Mouse (Mus musculus) lung, postnatal 25 days (tissue): Measurements from ENCODE around the gene Triap1.
"Not testable (repeated sequence)": the region's sequence is repeated elsewhere in the genome, so short reads cannot be mapped to it uniquely, and the experiment has no call there.

ENCODE experiments used
- DNase-seq: peaks from one replicate; pipeline ENCODE4 v3.0.0; 2022; ENCODE audit warnings: low spot score

Gene Triap1

GRCm38 (mm10) chr5:115333626-115334025 is 7.4 kb upstream of the Triap1 start:
- DNase-seq = peak; percentile 18

- DNase-seq = no peak
These were observed 1.0 kb upstream of the Triap1 start for GRCm38 (mm10) chr5:115340007-115340406.

GRCm38 (mm10) chr5:115341314-115342165 is 515 bp downstream of the Triap1 start:
- no peak for DNase-seq

- peak; percentile 81 for DNase-seq
These were observed 6.5 kb downstream of the Triap1 start for GRCm38 (mm10) chr5:115347564-115347963.

GRCm38 (mm10) chr5:115348546-115349224 is 7.7 kb downstream of the Triap1 start, which contains the start of gene Cox6a1:
Gene Cox6a1, minus strand, starts transcription at chr5:115348981.
- DNase-seq = peak; percentile 98

GRCm38 (mm10) chr5:115349225-115349555 is 8.2 kb downstream of the Triap1 start:
- no peak for DNase-seq

GRCm38 (mm10) chr5:115351348-115351747 is 10.3 kb downstream of the Triap1 start:
- DNase-seq = no peak

GRCm38 (mm10) chr5:115355070-115355469 is 14.0 kb downstream of the Triap1 start:
- DNase-seq = no peak

- peak; percentile 77 for DNase-seq
These were observed 17.8 kb downstream of the Triap1 start for GRCm38 (mm10) chr5:115358872-115359271.

GRCm38 (mm10) chr5:115359438-115359837 is 18.4 kb downstream of the Triap1 start:
- DNase-seq = no peak

GRCm38 (mm10) chr5:115359851-115360372 is 18.9 kb downstream of the Triap1 start:
- no peak for DNase-seq

GRCm38 (mm10) chr5:115362216-115362615 is 21.2 kb downstream of the Triap1 start:
- no peak for DNase-seq

- DNase-seq = no peak
These were observed 22.0 kb downstream of the Triap1 start for GRCm38 (mm10) chr5:115362819-115363714.

- no peak for DNase-seq
These were observed 23.8 kb downstream of the Triap1 start for GRCm38 (mm10) chr5:115364782-115365181.

GRCm38 (mm10) chr5:115371736-115372135 is 30.7 kb downstream of the Triap1 start:
- no peak for DNase-seq

GRCm38 (mm10) chr5:115373441-115374203 is 32.6 kb downstream of the Triap1 start:
- DNase-seq = no peak

GRCm38 (mm10) chr5:115374204-115374820 is 33.3 kb downstream of the Triap1 start:
- no peak for DNase-seq

GRCm38 (mm10) chr5:115375436-115375835 is 34.4 kb downstream of the Triap1 start:
- DNase-seq = no peak

GRCm38 (mm10) chr5:115378882-115379281 is 37.9 kb downstream of the Triap1 start:
- not testable (repeated sequence) for DNase-seq

- DNase-seq = no peak
These were observed 50.9 kb downstream of the Triap1 start for GRCm38 (mm10) chr5:115391935-115392334.

GRCm38 (mm10) chr5:115392969-115393368 is 51.9 kb downstream of the Triap1 start:
- no peak for DNase-seq
